ENCODE assay signal across 18 mouse cellular contexts in genomic region chr4:126631922-126632321, GRCm38 (mm10). TPM values are rescaled to one million over a fixed set of nuclear protein-coding genes. Genes with fewer than 3 reads are reported as not detected.
DNase-seq lines count a peak whose midpoint lies in the region; ATAC-seq and TF ChIP-seq lines count a peak whose summit lies in the region.
"Had no signal": no experiment of that assay in that cellular context is flagged by ENCODE, and none has a peak within 500 bp of the region (broad histone marks: within the 10 kb centered on the region; RNA-seq: fewer than 3 reads in every experiment).

No protein-coding gene starts in this region.

- no peak overlapping the region for H3K4me3 ChIP-seq in hindbrain, postnatal 0 days (ENCODE audit: low read length)
- H3K4me3 ChIP-seq in hindbrain, embryonic 10.5 days: no peak overlapping the region
- no peak overlapping the region for H3K4me3 ChIP-seq in lung, postnatal 0 days (ENCODE audit: low read depth, low read length)
- H3K4me3 ChIP-seq: forebrain, embryonic 10.5 days; limb, embryonic 15.5 days; midbrain, embryonic 10.5 days had no signal

- 0 out of 2 replicates have a peak, but pooled peaks cover 3% of the 10 kb centered on the region for H3K4me1 ChIP-seq in hindbrain, postnatal 0 days (ENCODE audit: insufficient read depth, low read length)
- H3K4me1 ChIP-seq in hindbrain, embryonic 10.5 days (replicated peaks): peaks cover 23% of the 10 kb centered on the region
- H3K4me1 ChIP-seq in lung, postnatal 0 days (ENCODE audit: insufficient read depth, low read depth, low read length): no peaks in the 10 kb centered on the region

- H3K9me3 ChIP-seq in hindbrain, postnatal 0 days (ENCODE audit: low read length): no peaks in the 10 kb centered on the region
- H3K9me3 ChIP-seq in hindbrain, embryonic 10.5 days: no peaks in the 10 kb centered on the region
- no peaks in the 10 kb centered on the region for H3K9me3 ChIP-seq in lung, postnatal 0 days (ENCODE audit: low read length)
- H3K9me3 ChIP-seq: forebrain, embryonic 10.5 days; limb, embryonic 15.5 days; midbrain, embryonic 10.5 days had no signal

- H3K9ac ChIP-seq in hindbrain, postnatal 0 days (replicated peaks; ENCODE audit: low read length): no peak overlapping the region
- no peak overlapping the region for H3K9ac ChIP-seq in lung, postnatal 0 days (replicated peaks; ENCODE audit: low read depth)
- H3K9ac ChIP-seq: hindbrain, embryonic 14.5 days; limb, embryonic 15.5 days had no signal

- TF ChIP-seq CTCF in hindbrain, postnatal 0 days (IDR thresholded peaks at IDR 0.05; ENCODE audit: low read depth): peak; percentile 37
- peak; percentile 25 for TF ChIP-seq CTCF in lung, postnatal 0 days (IDR thresholded peaks at IDR 0.05)

- H3K4me2 ChIP-seq in hindbrain, postnatal 0 days (ENCODE audit: low read depth, low read length): no peak overlapping the region
- H3K4me2 ChIP-seq in lung, postnatal 0 days (replicated peaks; ENCODE audit: low read depth, low read length): no peak overlapping the region
- H3K4me2 ChIP-seq: hindbrain, embryonic 14.5 days; limb, embryonic 15.5 days had no signal

- H3K27ac ChIP-seq in hindbrain, postnatal 0 days: no peak overlapping the region
- no peak overlapping the region for H3K27ac ChIP-seq in hindbrain, embryonic 10.5 days
- H3K27ac ChIP-seq in lung, postnatal 0 days (ENCODE audit: low read length): no peak overlapping the region
- H3K27ac ChIP-seq: forebrain, embryonic 10.5 days; hindbrain, embryonic 14.5 days; limb, embryonic 15.5 days; midbrain, embryonic 10.5 days had no signal

- ATAC-seq in hindbrain, postnatal 0 days: no peak
- ATAC-seq in lung, postnatal 0 days: no peak

- H3K27me3 ChIP-seq in hindbrain, postnatal 0 days (ENCODE audit: insufficient read depth, low read length): no peaks in the 10 kb centered on the region
- H3K27me3 ChIP-seq in hindbrain, embryonic 10.5 days (ENCODE audit: insufficient read depth, poor library complexity, severe bottlenecking): peaks cover 44% of the 10 kb centered on the region
- no peaks in the 10 kb centered on the region for H3K27me3 ChIP-seq in lung, postnatal 0 days (replicated peaks; ENCODE audit: insufficient read depth, low read length)

- no peaks in the 10 kb centered on the region for H3K36me3 ChIP-seq in hindbrain, postnatal 0 days (ENCODE audit: insufficient read depth, low read length)
- H3K36me3 ChIP-seq in hindbrain, embryonic 10.5 days: no peaks in the 10 kb centered on the region
- H3K36me3 ChIP-seq in lung, postnatal 0 days (ENCODE audit: insufficient read depth, low read length): no peaks in the 10 kb centered on the region
- H3K36me3 ChIP-seq: forebrain, embryonic 10.5 days; limb, embryonic 15.5 days; midbrain, embryonic 10.5 days had no signal

- WGBS in hindbrain, postnatal 0 days: 38% methylated on average over 2 of the region's 2 CpGs
- 58% methylated on average over 2 of the region's 2 CpGs for WGBS in hindbrain, embryonic 10.5 days
- WGBS in lung, postnatal 0 days: 35% methylated on average over 2 of the region's 2 CpGs

- no peak for TF ChIP-seq EP300 in lung, postnatal 0 days (IDR thresholded peaks at IDR 0.05)

- DNase-seq in hindbrain, postnatal 0 days (ENCODE audit: low spot score): no peak
- no peak for DNase-seq in hindbrain, embryonic 10.5 days (ENCODE audit: low spot score)
- peak; percentile 30 for DNase-seq in lung, postnatal 0 days (ENCODE audit: low spot score)
- no peak for DNase-seq in lung, postnatal 10 days
- DNase-seq in NIH3T3 (ENCODE audit: low read depth): peak; percentile 44
- DNase-seq in spleen, postnatal 10 days (ENCODE audit: low spot score in 2 of 2): no peak
- no peak for DNase-seq in right cerebral cortex, postnatal 10 days (ENCODE audit: low spot score in 2 of 2)
- DNase-seq: cerebellum, adult 11-12 months; cerebellum, postnatal 36 days; heart, adult 11 months; heart, postnatal 10 days; kidney, adult 9 months; right cerebral cortex, postnatal 14 days had no signal

RNA-seq across cellular contexts. Expression of gene 5730409E04Rik, which starts 22.3 kb away (rescaled TPM):
- 74.9 and 93.8 TPM in 2 replicates for total RNA-seq in hindbrain, postnatal 0 days (2014; rRNA removed)
- 28.7 and 30.2 TPM in 2 replicates for polyA plus RNA-seq in hindbrain, postnatal 0 days (2015; fragmentation: Nextera tagmentation; extraction: Ambion mirVana)
- 2.3 and 2.4 TPM in 2 replicates for polyA plus RNA-seq in hindbrain, embryonic 10.5 days (2016; fragmentation: Nextera tagmentation; extraction: Ambion mirVana)
- 2.6 and 3.0 TPM in 2 replicates for polyA plus RNA-seq in lung, postnatal 0 days (2015; fragmentation: Nextera tagmentation; extraction: Ambion mirVana)
- total RNA-seq: neutrophil, adult 5-6 weeks had no signal

RNA-seq across cellular contexts. Expression of gene Psmb2, which starts 45.5 kb away (rescaled TPM):
- 164 and 207 TPM in 2 replicates for total RNA-seq in hindbrain, postnatal 0 days (2014; rRNA removed)
- polyA plus RNA-seq in hindbrain, postnatal 0 days (2015; fragmentation: Nextera tagmentation; extraction: Ambion mirVana): 465 and 473 TPM in 2 replicates
- polyA plus RNA-seq in hindbrain, embryonic 10.5 days (2016; fragmentation: Nextera tagmentation; extraction: Ambion mirVana): 581 and 598 TPM in 2 replicates
- polyA plus RNA-seq in lung, postnatal 0 days (2015; fragmentation: Nextera tagmentation; extraction: Ambion mirVana): 316 and 342 TPM in 2 replicates

Comparison
In these comparisons a context has a peak if more than half of its experiments do, and no peak if none do; other contexts are left out.
1. DNase-seq: peak in lung, postnatal 0 days (single experiment) and NIH3T3 (single experiment); none in hindbrain, postnatal 0 days (single experiment), hindbrain, embryonic 10.5 days (single experiment), lung, postnatal 10 days (single experiment), spleen, postnatal 10 days (0 of 2) and right cerebral cortex, postnatal 10 days (0 of 2).